Mouse (Mus musculus) frontal cortex, adult 2 months (tissue): ENCODE data around the gene Catsperg1. TPM values are rescaled to one million over a fixed set of nuclear protein-coding genes. Genes with fewer than 3 reads are reported as not detected.
"Not testable (repeated sequence)": the region's sequence is repeated elsewhere in the genome, so short reads cannot be mapped to it uniquely, and the experiment has no call there.

ENCODE experiments used
- DNase-seq, 2 experiments: peaks; one replicate each; pipeline ENCODE4 v3.0.0; 2022; ENCODE audit warnings: low spot score in 1 of 2; ENCODE audit errors: extremely low spot score in 1 of 2
- polyA plus RNA-seq: library from polyadenylated mRNA; depleted of rRNA; stranded (reverse); fragments of >200 nt; gene quantifications from 2 replicates; pipeline ENCODE4 v1.2.3, GENCODE M21; 2012; rRNA removed

Gene Catsperg1
- polyA plus RNA-seq, 1 experiment: 6.2 TPM

DNA sequence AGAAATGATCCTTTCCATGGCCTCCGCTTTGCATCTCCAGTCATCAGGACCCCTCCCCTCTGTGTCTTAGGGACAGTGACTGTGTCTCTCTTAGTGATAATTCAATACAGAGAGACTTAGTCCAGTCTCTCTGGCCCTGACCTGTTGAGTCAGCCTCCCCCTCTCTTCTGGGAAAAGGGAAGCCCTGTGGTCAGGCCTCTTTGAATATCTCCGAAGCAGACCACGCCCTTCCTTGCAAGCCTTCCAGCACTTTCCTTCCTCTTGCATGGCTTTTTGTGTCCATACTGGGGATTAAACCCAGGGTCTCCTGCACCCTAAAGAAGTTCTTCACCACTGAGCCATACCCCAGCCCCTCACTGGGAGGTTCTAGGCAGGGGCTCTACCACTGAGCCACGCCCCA is 69.8 kb downstream of the Catsperg1 start:
- no peak for DNase-seq

- no peak for DNase-seq
Observed at GRCm38 (mm10) chr7:29141416-29141815, 72.4 kb downstream of the Catsperg1 start.

DNA sequence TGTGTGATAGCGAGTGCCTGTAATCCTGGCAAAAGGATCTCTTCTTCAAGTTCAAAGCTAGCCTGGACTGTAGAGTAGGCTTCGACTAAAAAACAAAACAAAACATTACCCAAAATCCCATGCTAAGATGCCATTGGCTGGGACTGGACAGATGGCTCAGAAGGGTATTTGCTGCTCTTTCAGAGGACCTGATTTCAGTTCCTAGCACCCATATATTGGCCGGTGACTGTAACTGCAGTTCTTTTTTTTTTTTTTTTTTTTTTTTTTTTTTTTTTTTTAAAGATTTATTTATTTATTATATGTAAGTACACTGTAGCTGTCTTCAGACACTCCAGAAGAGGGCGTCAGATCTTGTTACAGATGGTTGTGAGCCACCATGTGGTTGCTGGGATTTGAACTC is 74.6 kb downstream of the Catsperg1 start:
- DNase-seq: not testable (repeated sequence)

GRCm38 (mm10) chr7:29137429-29137828 is 76.4 kb downstream of the Catsperg1 start:
- DNase-seq: no peak

DNA sequence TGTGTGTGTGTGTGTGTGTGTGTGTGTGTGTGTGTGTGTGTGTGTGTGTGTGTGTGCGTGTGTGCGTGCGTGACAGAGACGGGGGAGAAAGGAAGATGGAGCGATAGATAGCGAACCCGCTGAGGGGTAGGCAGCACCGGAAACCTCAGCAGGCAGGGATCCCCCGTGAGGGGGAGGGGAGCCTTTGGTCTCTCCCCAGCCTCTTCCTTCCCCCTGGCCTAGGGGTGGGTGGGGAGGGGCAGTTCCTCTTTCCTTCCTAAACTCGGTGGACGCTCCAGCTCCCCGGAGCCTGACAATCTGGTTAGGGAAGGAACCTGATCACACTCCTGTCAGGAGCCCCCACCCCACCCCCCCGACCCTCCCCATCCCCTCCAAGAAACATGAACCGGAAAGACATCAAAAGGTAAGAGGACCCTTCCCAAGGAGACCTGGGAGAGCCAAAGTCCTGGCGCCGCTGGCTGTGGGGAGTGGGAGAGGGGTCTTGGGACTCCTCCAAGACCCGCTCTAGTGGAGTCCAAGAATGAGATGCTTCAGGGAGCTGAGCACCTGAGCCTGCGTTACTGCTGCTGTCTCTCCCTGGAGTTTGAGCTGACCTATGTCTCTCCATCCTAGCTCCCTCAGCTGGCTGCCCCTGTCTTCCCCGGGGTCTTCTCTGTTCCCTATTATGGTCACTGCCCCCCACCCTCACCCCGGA is 79.0 kb downstream of the Catsperg1 start, which contains the start of gene Rasgrp4:
TSS of gene Rasgrp4 (plus strand) at position 159 of the 694 bp plus-strand sequence.
- DNase-seq: no peak

DNA sequence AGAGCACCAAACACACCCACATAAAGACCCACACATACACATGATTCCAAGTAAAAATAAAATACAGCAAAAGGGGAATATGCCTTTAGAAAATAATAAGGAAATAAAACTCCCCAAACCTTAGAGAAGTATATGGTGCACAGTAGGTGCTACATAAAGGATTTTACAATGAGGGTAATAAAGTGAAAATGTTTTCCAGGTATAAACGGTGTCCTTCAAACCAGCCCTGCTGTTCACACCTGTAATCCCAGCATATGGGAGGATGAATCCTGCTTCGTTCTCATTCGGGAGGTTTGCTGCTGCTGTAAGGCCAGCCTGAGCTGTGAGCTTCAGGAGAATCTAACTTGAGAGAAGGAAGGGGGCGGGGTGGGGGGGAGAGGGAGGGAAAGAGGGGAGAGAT is 79.6 kb downstream of the Catsperg1 start:
- no peak for DNase-seq

Other genes starting within 250 kb of the Catsperg1 start
- gene Eif3k, start 232.2 kb downstream of the Catsperg1 start, polyA plus RNA-seq: 311 and 352 TPM in 2 replicates
- gene Map4k1, start 232.0 kb downstream of the Catsperg1 start, polyA plus RNA-seq: 3.1 and 3.8 TPM in 2 replicates
- 10.1 and 12.2 TPM in 2 replicates for gene Ryr1, start 88.9 kb downstream of the Catsperg1 start, polyA plus RNA-seq
- gene Rasgrp4, start 79.2 kb downstream of the Catsperg1 start, polyA plus RNA-seq: 2.5 and 2.6 TPM in 2 replicates
- 56.8 and 65.5 TPM in 2 replicates for gene Fam98c, start 57.8 kb downstream of the Catsperg1 start, polyA plus RNA-seq
- gene Ggn, start 43.8 kb downstream of the Catsperg1 start, polyA plus RNA-seq: 0.65 and 0.78 TPM in 2 replicates
- gene Spred3, start 43.6 kb downstream of the Catsperg1 start, polyA plus RNA-seq: 35.5 and 38.0 TPM in 2 replicates
- 197 and 217 TPM in 2 replicates for gene Psmd8, start 33.3 kb downstream of the Catsperg1 start, polyA plus RNA-seq
- 2.5 TPM in 2 replicates for gene Kcnk6, start 18.5 kb upstream of the Catsperg1 start, polyA plus RNA-seq
- 61.8 and 66.5 TPM in 2 replicates for gene Yif1b, start 24.3 kb upstream of the Catsperg1 start, polyA plus RNA-seq
- gene 2200002D01Rik, start 34.4 kb upstream of the Catsperg1 start, polyA plus RNA-seq: 0.34 and 0.40 TPM in 2 replicates
- gene Spint2, start 67.9 kb upstream of the Catsperg1 start, polyA plus RNA-seq: 20.3 and 21.4 TPM in 2 replicates
- gene Ppp1r14a, start 75.3 kb upstream of the Catsperg1 start, polyA plus RNA-seq: 22.1 and 26.9 TPM in 2 replicates
- gene Dpf1, start 89.9 kb upstream of the Catsperg1 start, polyA plus RNA-seq: 90.5 and 91.9 TPM in 2 replicates